8 mouse cellular contexts compared by ENCODE assay signal in genomic region chr2:59160605-59160963, GRCm38 (mm10). TPM values are rescaled to one million over a fixed set of nuclear protein-coding genes. Genes with fewer than 3 reads are reported as not detected.
DNase-seq lines count a peak whose midpoint lies in the region; ATAC-seq and TF ChIP-seq lines count a peak whose summit lies in the region.

Gene Ccdc148, minus strand, starts transcription at chr2:59160683.
Gene Pkp4, plus strand, starts transcription at chr2:59160850.

- H3K36me3 ChIP-seq in hindbrain, embryonic 12.5 days = no peaks in the 10 kb centered on the region
- no peaks in the 10 kb centered on the region for H3K36me3 ChIP-seq in lung, postnatal 0 days (ENCODE audit: insufficient read depth, low read length)

- WGBS in hindbrain, embryonic 12.5 days = under 1% methylated on average over 37 of the region's 37 CpGs
- WGBS in lung, postnatal 0 days = 0% methylated on average over 24 of the region's 37 CpGs

- H3K4me3 ChIP-seq in hindbrain, embryonic 12.5 days = peak within 1 kb of the TSS; percentile 89
- peak within 1 kb of the TSS; percentile 85 for H3K4me3 ChIP-seq in lung, postnatal 0 days (ENCODE audit: low read depth, low read length)

- H3K9me3 ChIP-seq in hindbrain, embryonic 12.5 days (replicated peaks) = no peaks in the 10 kb centered on the region
- no peaks in the 10 kb centered on the region for H3K9me3 ChIP-seq in lung, postnatal 0 days (ENCODE audit: low read length)

- in situ Hi-C loops in Patski (cut with MboI; ENCODE audit: low pct_unique_long_range_greater_than_20kb) = no loop called here

- peaks cover 20% of the 10 kb centered on the region for H3K4me1 ChIP-seq in hindbrain, embryonic 12.5 days
- peaks cover 5% of the 10 kb centered on the region; the same call in 1 of the 2 replicates for H3K4me1 ChIP-seq in lung, postnatal 0 days (ENCODE audit: insufficient read depth, low read depth, low read length)

- TF ChIP-seq CTCF in Patski (IDR thresholded peaks at IDR 0.05) = no peak
- TF ChIP-seq CTCF in lung, postnatal 0 days (IDR thresholded peaks at IDR 0.05) = no peak

- CTCF ChIA-PET in Patski (lab: Charles Lee) = interaction anchor here (0.7 to 1.3 kb wide), 5 partner anchors 9 to 314 kb away, joined by 3 read pairs; no protein-coding TSS in a partner anchor

- no peaks in the 10 kb centered on the region for H3K27me3 ChIP-seq in Patski
- H3K27me3 ChIP-seq in hindbrain, embryonic 12.5 days = no peaks in the 10 kb centered on the region
- H3K27me3 ChIP-seq in lung, postnatal 0 days (replicated peaks; ENCODE audit: insufficient read depth, low read length) = no peaks in the 10 kb centered on the region

- peak within 1 kb of the TSS; percentile 83 for H3K9ac ChIP-seq in hindbrain, embryonic 12.5 days
- H3K9ac ChIP-seq in lung, postnatal 0 days (replicated peaks; ENCODE audit: low read depth) = peak within 1 kb of the TSS; percentile 76

- peak within 1 kb of the TSS; percentile 86 for H3K27ac ChIP-seq in hindbrain, embryonic 12.5 days
- H3K27ac ChIP-seq in lung, postnatal 0 days (ENCODE audit: low read length) = peak within 1 kb of the TSS; percentile 88

- no peak for TF ChIP-seq EP300 in lung, postnatal 0 days (IDR thresholded peaks at IDR 0.05)

- POLR2A ChIA-PET in Patski (lab: Charles Lee) = interaction anchor here (0.6 to 0.7 kb wide), 2 partner anchors 112 to 325 kb away, joined by 4 to 7 read pairs; no protein-coding TSS in a partner anchor

- peak; percentile 95 for ATAC-seq in Patski
- peak; percentile 98 for ATAC-seq in hindbrain, embryonic 12.5 days (ENCODE audit: low FRiP score)
- ATAC-seq in lung, postnatal 0 days = peak; percentile 98

- DNase-seq in Patski (ENCODE audit: low read depth, low spot score) = peak; percentile 75
- peak; percentile 96 for DNase-seq in cerebellum, adult 9-11 months
- peak; percentile 87 to 89 for DNase-seq in frontal cortex, postnatal 14 days (ENCODE audit: low spot score in 2 of 2)
- peak; percentile 85 to 91 for DNase-seq in layer of hippocampus, postnatal 10 days (ENCODE audit: low spot score in 2 of 2)
- peak; percentile 98 for DNase-seq in lung, postnatal 0 days (ENCODE audit: low spot score)
- DNase-seq in ovary, postnatal 10 days (ENCODE audit: low spot score) = peak; percentile 68
- peak; percentile 91 for DNase-seq in thymus, postnatal 0 days (ENCODE audit: low spot score)

- peak within 1 kb of the TSS; percentile 69 for H3K4me2 ChIP-seq in hindbrain, embryonic 12.5 days (replicated peaks)
- peak within 1 kb of the TSS; percentile 89 for H3K4me2 ChIP-seq in lung, postnatal 0 days (replicated peaks; ENCODE audit: low read depth, low read length)

RNA-seq across cellular contexts. Expression of gene Ccdc148, which starts in this region (rescaled TPM):
- polyA plus RNA-seq in Patski (2021) = 4.8 TPM
- 2.6 TPM in 2 replicates for polyA plus RNA-seq in hindbrain, embryonic 12.5 days (2016; fragmentation: Nextera tagmentation; extraction: Ambion mirVana)
- 10 to 100 TPM; 11.9 to 12.0 TPM for total RNA-seq in layer of hippocampus, postnatal 10 days (2021)
- polyA plus RNA-seq in lung, postnatal 0 days (2015; fragmentation: Nextera tagmentation; extraction: Ambion mirVana) = 0.68 and 1.6 TPM in 2 replicates
- 0.60 and 0.68 TPM in 2 replicates for polyA plus RNA-seq in thymus, postnatal 0 days (2015; fragmentation: Nextera tagmentation; extraction: Ambion mirVana)

RNA-seq across cellular contexts. Expression of gene Pkp4, which starts in this region (rescaled TPM):
- 107 TPM for polyA plus RNA-seq in Patski (2021)
- polyA plus RNA-seq in hindbrain, embryonic 12.5 days (2016; fragmentation: Nextera tagmentation; extraction: Ambion mirVana) = 16.4 and 20.0 TPM in 2 replicates
- 100 to 1,000 TPM; 207 to 238 TPM for total RNA-seq in layer of hippocampus, postnatal 10 days (2021)
- polyA plus RNA-seq in lung, postnatal 0 days (2015; fragmentation: Nextera tagmentation; extraction: Ambion mirVana) = 14.8 and 18.0 TPM in 2 replicates
- 10.9 and 11.6 TPM in 2 replicates for polyA plus RNA-seq in thymus, postnatal 0 days (2015; fragmentation: Nextera tagmentation; extraction: Ambion mirVana)

Comparison
In these comparisons a context has a peak if more than half of its experiments do, and no peak if none do; other contexts are left out.
1. Peak in every context shown above with its lines: DNase-seq, ATAC-seq, H3K4me3 ChIP-seq and H3K27ac ChIP-seq.